Mouse (Mus musculus) olfactory bulb, adult 2 months (tissue): ENCODE measurements around the gene Tapt1.

Experiments used
- CTCF ChIP-seq: fragments of 200-500 bp; IDR thresholded peaks from 2 replicates; pipeline ENCODE4 v1.5.1; 2012; ENCODE audit warnings: low read depth, mild to moderate bottlenecking, low read length, moderate library complexity; ENCODE audit not compliant: insufficient read depth
- POLR2A ChIP-seq: fragments of 200-500 bp; IDR thresholded peaks from 2 replicates; pipeline ENCODE4 v1.6.1; 2012; ENCODE audit warnings: mild to moderate bottlenecking, low read depth, low read length, moderate library complexity; ENCODE audit not compliant: insufficient read depth

GRCm38 (mm10) chr5:44241726-44242125 is 15.3 kb upstream of the Tapt1 start:
- TF ChIP-seq CTCF: no peak
- TF ChIP-seq POLR2A: no peak
